Mouse (Mus musculus) kidney, postnatal 4 days (tissue): ENCODE results near the gene Vat1l.

ENCODE experiments used
- DNase-seq, 2 experiments: peaks; one replicate each; pipeline ENCODE4 v3.0.0; 2021; ENCODE audit warnings: mixed read lengths in 2 of 2

Vat1l gene

GRCm38 (mm10) chr8:114399273-114399672 is 193.9 kb downstream of the Vat1l start:
- no peak for DNase-seq

GRCm38 (mm10) chr8:114401679-114402078 is 196.3 kb downstream of the Vat1l start:
- DNase-seq: no peak

- no peak for DNase-seq
Measured at GRCm38 (mm10) chr8:114411421-114411820, 206.0 kb downstream of the Vat1l start.

GRCm38 (mm10) chr8:114417786-114418185 is 212.4 kb downstream of the Vat1l start, which contains the start of gene Clec3a:
Gene Clec3a (plus strand): TSS chr8:114418086.
- no peak for DNase-seq

GRCm38 (mm10) chr8:114418486-114418885 is 213.1 kb downstream of the Vat1l start:
- DNase-seq: no peak

- DNase-seq: no peak
Measured at GRCm38 (mm10) chr8:114418904-114419303, 213.5 kb downstream of the Vat1l start.

GRCm38 (mm10) chr8:114421544-114421943 is 216.1 kb downstream of the Vat1l start:
- DNase-seq: no peak
